23 mouse cellular contexts compared by ENCODE assay signal in genomic region chr9:61853841-61854240, GRCm38 (mm10).
"Had no signal": no experiment of that assay in that cellular context is flagged by ENCODE, and none has a peak within 500 bp of the region (broad histone marks: within the 10 kb centered on the region; RNA-seq: fewer than 3 reads in every experiment).

No protein-coding gene starts in this region.

- H3K36me3 ChIP-seq: limb, embryonic 10.5 days; limb, embryonic 13.5 days; liver, embryonic 12.5 days; liver, embryonic 15.5 days; lung, embryonic 15.5 days; stomach, embryonic 15.5 days had no signal

- H3K4me1 ChIP-seq: liver, embryonic 12.5 days; liver, embryonic 15.5 days; lung, embryonic 15.5 days; megakaryocyte, embryonic 14.5 days; stomach, embryonic 15.5 days had no signal

- H3K9me3 ChIP-seq: limb, embryonic 10.5 days; limb, embryonic 13.5 days; liver, embryonic 12.5 days; liver, embryonic 15.5 days; lung, embryonic 15.5 days; stomach, embryonic 15.5 days had no signal

- DNase-seq: kidney, postnatal 25 days; layer of hippocampus, adult 9-11 months; liver; lung, adult 18-20 months; lung, postnatal 10 days; lung, postnatal 36 days; midbrain, embryonic 14.5 days; right cerebral cortex, adult 18-20 months; right cerebral cortex, postnatal 14 days; right cerebral cortex, postnatal 4 days; spleen, adult 18-20 months; thymus, adult 18-20 months; thymus, postnatal 36 days had no signal

- H3K27ac ChIP-seq: kidney, postnatal 0 days; layer of hippocampus, adult 2 months; limb, embryonic 10.5 days; limb, embryonic 13.5 days; liver, embryonic 12.5 days; liver, embryonic 15.5 days; lung, embryonic 15.5 days; stomach, embryonic 15.5 days had no signal

- H3K4me3 ChIP-seq: layer of hippocampus, adult 2 months; limb, embryonic 10.5 days; limb, embryonic 13.5 days; liver, embryonic 12.5 days; liver, embryonic 15.5 days; lung, embryonic 15.5 days; megakaryocyte, embryonic 14.5 days; stomach, embryonic 15.5 days had no signal

- ATAC-seq: liver, embryonic 12.5 days had no signal

- H3K4me2 ChIP-seq: limb, embryonic 13.5 days; liver, embryonic 12.5 days; liver, embryonic 15.5 days; lung, embryonic 15.5 days; midbrain, embryonic 11.5 days; stomach, embryonic 15.5 days had no signal

- H3K9ac ChIP-seq: limb, embryonic 13.5 days; liver, embryonic 12.5 days; liver, embryonic 15.5 days; lung, embryonic 15.5 days; stomach, embryonic 15.5 days had no signal
